Mouse (Mus musculus) monocyte, adult 5-6 weeks (primary cell): ENCODE measurements around the gene Lrig3. TPM values are rescaled to one million over a fixed set of nuclear protein-coding genes. Genes with fewer than 3 reads are reported as not detected.

Source experiments
- ATAC-seq: fragments of 153-309, 156-312 bp; replicated peaks from 2 replicates; pipeline ENCODE4 v1.8.0; 2017; ENCODE audit warnings: mild to moderate bottlenecking; ENCODE audit not compliant: low TSS enrichment, insufficient number of reproducible peaks, severe bottlenecking, poor library complexity, low FRiP score
- total RNA-seq: library from RNA; stranded (forward); fragments of 200-1000, 200-491, 200-594 nt; gene quantifications from 3 replicates; pipeline ENCODE4 v1.2.3, GENCODE M21; 2017

Gene Lrig3
- total RNA-seq, 1 experiment from 2014 or later = 1.2 TPM

DNA sequence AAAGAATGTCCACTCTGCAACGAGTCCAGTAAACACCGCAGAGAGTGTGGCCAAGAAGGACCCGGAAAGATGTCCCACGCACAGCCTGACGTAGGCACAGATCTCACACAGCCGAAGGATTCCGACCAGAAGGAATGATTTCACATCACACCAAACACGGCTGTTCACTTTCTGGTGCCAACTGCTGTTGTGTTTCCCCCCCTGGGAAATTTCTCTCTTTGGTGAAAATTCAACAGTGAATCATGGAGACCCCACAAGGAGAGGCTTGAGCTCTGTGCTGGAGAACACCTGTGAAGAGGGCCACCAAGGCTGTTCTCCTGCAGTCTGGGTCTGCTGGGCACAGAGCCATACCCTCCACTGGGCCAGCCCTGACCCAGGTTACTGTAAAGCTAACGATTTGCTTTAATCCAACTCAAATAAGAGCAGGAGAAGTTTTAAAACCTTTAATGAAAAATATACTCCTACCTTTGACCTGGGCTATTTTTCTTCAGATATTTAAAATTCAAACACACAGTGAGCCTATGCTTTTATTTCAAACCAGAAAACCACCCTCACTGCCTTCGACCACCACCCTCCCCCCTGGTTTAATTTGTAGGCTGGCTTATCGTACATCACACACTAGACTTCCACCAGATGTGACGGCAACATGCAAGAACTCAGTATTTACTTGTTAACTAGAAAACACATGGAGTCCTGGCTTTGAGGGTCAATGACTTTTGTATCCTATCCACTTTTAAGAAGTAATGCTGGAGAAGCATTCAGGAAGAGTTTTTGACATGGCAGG is 11.0 kb upstream of the Lrig3 start:
- ATAC-seq = no peak

GRCm38 (mm10) chr10:125961411-125962107 is 4.4 kb upstream of the Lrig3 start:
- no peak for ATAC-seq

DNA sequence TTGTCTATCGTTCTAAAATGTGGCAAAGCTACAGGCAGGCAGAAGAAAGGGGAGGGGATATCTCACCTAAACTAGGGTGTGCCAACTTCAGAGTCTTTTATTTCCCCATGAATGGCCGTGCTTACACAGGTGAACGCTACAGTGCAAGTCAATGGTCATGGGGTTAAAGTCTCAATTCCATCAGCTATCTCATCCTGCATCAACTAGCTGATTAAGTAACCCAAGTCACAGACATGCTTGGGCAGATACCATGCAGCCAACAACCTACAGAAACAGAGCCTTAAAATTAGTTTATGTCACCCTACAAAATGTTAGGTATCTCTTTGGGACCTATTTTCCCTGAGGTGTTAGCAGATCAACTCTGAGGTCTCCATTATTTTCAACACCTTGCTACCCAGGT is 1.3 kb upstream of the Lrig3 start:
- no peak for ATAC-seq

DNA sequence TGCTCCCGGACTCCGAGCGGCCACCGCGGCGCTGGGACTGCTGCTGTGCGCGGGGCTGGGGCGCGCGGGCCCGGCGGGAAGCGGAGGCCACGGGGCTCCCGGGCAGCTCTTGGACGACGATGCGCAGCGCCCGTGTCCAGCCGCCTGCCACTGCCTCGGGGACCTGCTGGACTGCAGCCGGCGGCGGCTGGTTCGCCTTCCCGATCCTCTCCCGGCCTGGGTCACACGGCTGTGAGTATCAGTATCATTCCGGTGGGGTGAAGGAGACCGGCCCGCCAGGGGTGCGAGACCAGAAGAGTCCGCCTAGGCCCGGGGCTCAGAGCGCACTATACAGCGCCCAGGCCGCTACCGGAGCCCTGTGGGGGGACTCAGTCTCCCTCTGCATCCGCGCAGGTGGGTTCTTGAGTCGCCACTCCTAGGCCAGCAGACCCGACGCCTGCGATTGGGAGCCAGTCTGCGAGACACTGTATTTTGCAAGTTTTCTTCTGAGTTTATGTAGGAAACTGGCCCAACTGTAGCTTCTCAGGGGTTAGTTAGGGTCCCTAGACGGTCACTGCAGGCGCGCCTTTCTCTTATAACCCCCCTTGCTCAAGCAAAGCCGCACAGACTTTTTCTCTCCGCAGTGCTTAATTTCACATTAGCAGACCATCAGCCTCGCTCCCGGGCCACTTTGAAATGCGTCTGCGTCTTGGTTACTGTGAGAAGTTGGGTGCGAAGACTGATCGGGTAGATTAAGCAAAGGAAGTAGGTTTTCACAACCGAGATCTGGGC is 698 bp downstream of the Lrig3 start:
- no peak for ATAC-seq

DNA sequence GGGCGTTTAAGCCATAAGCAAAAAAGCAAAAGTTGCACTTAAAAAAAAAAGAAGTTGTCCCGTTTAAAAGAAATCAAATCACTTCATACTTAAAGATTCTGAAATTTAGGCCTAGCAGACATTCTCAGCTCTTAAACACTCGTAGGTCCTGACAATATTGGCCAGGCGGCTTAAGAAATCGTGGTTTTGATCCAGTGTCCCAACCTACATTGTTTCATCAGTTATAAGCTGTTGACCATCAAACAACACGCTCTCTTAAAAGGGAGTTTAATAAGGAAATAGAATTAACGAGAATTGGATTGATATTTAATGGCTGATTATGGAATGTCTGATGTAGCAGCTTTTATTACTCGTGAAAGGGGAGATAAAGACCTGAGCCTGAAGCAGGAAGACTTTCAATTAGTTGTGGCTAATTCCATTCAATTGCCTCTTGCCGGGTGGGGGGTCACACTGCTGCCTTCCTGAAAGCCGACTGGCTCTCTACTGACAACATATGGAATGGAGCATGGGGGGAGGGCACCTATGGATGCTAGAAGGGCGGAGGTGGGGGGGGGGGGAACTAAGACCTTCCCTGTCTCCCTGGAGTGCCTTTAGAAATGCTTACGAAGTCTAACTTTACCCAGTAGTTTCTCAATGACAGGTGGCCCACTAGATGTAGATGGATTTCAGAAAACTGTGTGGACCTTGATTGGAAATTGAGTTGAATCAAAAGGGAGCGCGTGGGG is 1.6 kb downstream of the Lrig3 start:
- no peak for ATAC-seq

DNA sequence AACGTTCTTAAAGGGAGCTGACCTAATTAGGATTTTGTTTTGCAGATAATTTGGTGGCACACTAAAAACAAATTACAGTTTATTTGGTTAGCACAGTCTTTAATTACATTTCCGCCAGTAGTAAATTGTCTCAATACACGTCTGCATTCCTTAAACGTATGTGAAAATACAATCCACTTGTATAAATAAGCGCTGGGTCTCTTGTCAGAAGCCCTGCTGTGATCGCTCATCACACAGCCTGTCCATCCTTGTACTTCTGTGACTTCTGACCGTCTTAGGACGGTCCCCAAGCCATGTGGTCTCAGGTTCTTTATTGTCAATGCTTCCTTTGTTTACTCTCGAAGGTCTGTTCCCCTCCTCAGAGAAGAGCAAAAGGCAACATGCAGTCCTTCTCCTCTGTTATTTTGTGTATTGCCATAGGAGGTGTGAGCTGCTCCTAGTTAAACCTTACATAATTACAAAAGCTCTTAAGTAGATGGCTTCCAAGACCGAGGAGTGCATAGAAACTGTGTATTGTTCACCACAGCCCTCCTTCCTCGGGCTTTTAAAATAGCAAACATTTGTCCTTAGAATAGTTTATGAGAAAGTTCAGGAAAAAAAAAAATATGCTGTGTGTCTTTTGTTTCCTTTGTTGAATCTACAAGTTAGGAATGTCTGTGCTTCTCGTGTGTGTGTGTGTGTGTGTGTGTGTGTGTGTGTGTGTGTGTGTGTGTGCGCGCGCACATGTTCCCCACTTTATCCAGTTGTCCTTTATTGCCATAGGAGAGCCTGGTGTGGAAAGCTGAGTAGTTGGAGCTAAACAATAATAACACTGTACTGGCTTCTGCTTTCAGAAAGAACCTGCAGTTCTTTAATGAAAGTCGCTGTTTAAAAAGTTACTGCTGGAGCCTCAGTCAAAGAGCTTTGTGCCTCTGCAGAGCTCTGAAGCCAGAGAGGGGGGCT is 2.5 kb downstream of the Lrig3 start:
- no peak for ATAC-seq

DNA sequence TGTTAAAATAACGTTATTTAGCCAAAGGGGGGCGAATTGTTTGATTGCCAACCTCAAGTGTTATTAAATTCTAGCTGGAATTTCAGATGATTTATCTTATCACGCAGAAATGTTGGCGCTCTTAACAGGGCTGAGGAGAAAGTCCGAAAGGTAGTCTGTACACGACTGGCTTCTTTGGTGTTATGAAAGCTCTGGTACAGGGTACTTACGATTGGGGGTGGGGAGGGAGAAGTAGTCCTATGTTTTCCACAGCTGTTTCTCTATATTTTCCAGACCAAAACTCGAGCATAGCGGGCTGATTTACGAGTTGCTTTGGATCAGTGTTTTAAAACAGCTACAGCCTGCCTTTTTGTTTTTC is 3.1 kb downstream of the Lrig3 start:
- ATAC-seq = no peak

- ATAC-seq = no peak
These were observed 4.1 kb downstream of the Lrig3 start for GRCm38 (mm10) chr10:125970031-125970430.

GRCm38 (mm10) chr10:125970500-125970899 is 4.5 kb downstream of the Lrig3 start:
- ATAC-seq = no peak

- ATAC-seq = no peak
These were observed 7.8 kb downstream of the Lrig3 start for GRCm38 (mm10) chr10:125973726-125974125.

DNA sequence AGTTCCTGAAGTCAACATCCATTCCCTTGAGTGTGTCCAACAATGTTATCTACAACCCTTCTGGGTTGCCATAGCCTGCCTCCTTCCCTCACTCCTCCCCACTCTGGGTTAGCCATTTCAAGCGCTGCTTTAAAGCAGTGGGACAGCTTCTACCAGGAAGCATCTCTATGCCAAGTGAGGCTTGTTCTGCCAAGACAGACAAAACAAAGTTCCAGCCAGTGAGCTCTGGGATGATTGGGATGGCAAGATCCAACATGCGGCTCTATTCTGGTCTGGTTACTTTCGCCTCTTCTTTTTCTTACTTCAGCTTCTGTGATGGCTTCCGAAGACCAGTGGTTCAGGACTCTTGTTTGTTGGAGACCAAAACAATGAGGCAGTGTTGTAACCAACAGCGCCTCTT is 16.0 kb downstream of the Lrig3 start:
- ATAC-seq = no peak

GRCm38 (mm10) chr10:125984473-125985035 is 18.6 kb downstream of the Lrig3 start:
- no peak for ATAC-seq

DNA sequence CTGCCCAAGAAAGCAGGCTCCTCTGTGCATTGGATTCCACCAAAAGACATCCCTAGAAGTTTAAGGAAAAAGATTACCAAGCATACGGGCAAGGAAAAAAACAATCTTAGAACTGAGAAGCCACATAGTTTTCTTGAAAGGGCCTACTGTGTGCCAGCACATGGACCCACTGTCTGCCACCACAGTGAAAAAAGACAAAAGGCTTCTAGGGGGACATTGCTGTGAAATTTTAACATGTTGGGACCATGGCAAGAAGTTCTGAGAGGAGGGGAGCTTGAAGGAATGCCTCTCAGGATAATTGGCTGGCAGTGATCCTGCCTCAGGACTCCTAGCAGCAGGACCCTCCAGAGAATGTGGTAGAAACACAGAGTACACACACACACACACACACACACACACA is 19.8 kb downstream of the Lrig3 start:
- no peak for ATAC-seq

GRCm38 (mm10) chr10:125986443-125986842 is 20.5 kb downstream of the Lrig3 start:
- ATAC-seq = no peak

DNA sequence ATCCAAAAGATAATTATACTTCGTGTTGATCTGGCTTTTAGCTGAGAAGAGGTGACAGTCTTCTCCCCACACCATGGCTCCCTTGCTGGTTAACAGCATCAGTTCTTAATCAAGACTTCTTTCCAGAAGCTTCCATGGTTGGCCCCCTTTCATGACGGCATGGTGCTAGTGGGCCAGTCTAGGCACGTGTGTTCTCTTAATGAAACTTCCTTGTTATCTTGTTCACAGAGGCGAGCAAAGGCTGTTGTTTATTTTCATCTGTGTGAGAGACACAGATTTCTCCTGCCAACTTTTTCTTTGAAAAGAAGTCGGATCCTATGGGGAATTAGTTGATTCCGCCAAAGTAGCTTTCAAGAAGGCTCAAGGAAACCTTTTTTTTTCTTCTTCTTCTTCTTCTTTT is 21.3 kb downstream of the Lrig3 start:
- ATAC-seq = no peak

DNA sequence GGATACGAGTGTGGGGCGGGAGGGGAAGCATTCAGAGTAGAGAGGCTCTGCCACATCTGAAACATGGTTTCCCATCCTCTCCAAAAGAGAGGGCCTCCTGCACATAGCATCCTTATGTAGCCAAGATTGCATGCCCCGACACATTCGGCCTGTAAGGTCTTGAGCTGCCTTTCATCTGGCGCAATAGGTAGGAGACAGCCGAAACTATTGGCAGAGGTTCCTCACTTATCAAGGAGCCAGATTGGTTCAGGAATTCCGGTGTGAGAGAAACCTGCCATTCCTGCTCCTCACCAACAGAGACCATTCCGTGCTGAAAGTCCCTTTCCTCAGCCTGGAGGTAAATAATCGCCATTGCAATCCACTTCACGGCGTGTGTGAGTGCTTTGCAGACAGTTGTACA is 22.1 kb downstream of the Lrig3 start:
- no peak for ATAC-seq

- ATAC-seq = no peak
These were observed 23.9 kb downstream of the Lrig3 start for GRCm38 (mm10) chr10:125989890-125990289.

- no peak for ATAC-seq
These were observed 24.4 kb downstream of the Lrig3 start for GRCm38 (mm10) chr10:125990394-125990793.
